Mouse (Mus musculus): Measurements from ENCODE around the gene Heatr5b. TPM values are rescaled to one million over a fixed set of nuclear protein-coding genes. Genes with fewer than 3 reads are reported as not detected.
A peak's percentile ranks its signal among the peaks of the same experiment; 100 is the strongest.

The Heatr5b gene
- polyA plus RNA-seq, 1 experiment from 2014 or later = 20.5 TPM

DNA sequence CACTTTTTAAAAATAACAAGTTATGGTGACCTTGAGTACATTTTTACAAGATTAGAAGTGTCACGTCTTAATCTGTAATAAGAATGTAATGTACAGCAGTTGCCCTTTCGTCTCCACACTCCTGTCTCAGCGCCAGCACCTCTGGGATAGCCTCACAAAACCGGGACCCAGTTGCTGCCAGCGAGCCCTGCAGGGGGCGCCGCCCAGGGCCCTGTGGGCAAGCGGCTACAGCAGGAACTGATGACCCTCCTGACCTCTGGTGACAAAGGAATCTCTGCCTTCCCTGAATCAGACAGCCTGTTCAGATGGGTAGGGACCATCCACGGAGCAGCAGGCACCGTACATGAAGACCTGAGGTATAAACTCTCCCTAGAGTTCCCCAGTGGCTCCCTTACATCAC is 83.1 kb downstream of the Heatr5b start:
- Histone ChIP-seq H3K9me3 (replicated peaks; ENCODE audit: control insufficient read depth, low read length, poor library complexity, severe bottlenecking) (no peaks in the 10 kb centered on the region), H3K27me3 (ENCODE audit: control insufficient read depth, insufficient read depth, low read depth, low read length) (no peaks in the 10 kb centered on the region), H3K4me2 (ENCODE audit: low read length) (no peak overlapping the region), H3K36me3 (ENCODE audit: control insufficient read depth, insufficient read depth, low read length) (peaks cover 10% of the 10 kb centered on the region), H3K4me1 (ENCODE audit: control insufficient read depth, insufficient read depth, low read length) (no peaks in the 10 kb centered on the region), H3K9ac (ENCODE audit: low read depth, low read length) (no peak overlapping the region), H3K4me3 (ENCODE audit: low read depth, low read length) (no peak overlapping the region), H3K27ac (ENCODE audit: low read length) (no peak overlapping the region)
- no peak for ATAC-seq
- WGBS = 46% methylated on average over 10 of the region's 10 CpGs

DNA sequence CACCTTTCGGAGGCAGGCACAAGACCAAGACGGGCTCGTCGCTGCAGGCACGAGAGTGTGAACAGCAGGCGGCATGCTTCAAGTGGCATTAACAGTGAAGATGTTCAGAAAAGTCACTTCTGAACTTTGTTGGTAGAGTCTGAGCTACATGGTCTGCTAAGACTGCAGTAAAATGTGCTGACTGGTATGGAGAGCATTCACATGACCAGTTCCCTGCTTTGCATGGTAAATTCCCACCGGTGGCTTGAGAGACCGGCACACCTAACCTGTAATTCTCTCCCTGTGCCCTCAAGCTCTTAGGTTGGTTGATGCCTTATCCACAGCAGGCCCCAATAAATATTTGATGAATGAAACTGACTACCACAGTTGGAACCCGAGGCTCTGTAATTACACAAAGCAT is 86.7 kb downstream of the Heatr5b start:
- Histone ChIP-seq H3K4me3 (ENCODE audit: low read depth, low read length) (no peak overlapping the region), H3K9me3 (replicated peaks; ENCODE audit: control insufficient read depth, low read length, poor library complexity, severe bottlenecking) (no peaks in the 10 kb centered on the region), H3K36me3 (ENCODE audit: control insufficient read depth, insufficient read depth, low read length) (no peaks in the 10 kb centered on the region; the same call in 1 of the 2 replicates), H3K4me2 (ENCODE audit: low read length) (no peak overlapping the region), H3K9ac (ENCODE audit: low read depth, low read length) (no peak overlapping the region), H3K27ac (ENCODE audit: low read length) (no peak overlapping the region), H3K4me1 (ENCODE audit: control insufficient read depth, insufficient read depth, low read length) (no peaks in the 10 kb centered on the region), H3K27me3 (ENCODE audit: control insufficient read depth, insufficient read depth, low read depth, low read length) (no peaks in the 10 kb centered on the region)
- WGBS = 83% methylated on average over 9 of the region's 9 CpGs
- no peak for ATAC-seq

DNA sequence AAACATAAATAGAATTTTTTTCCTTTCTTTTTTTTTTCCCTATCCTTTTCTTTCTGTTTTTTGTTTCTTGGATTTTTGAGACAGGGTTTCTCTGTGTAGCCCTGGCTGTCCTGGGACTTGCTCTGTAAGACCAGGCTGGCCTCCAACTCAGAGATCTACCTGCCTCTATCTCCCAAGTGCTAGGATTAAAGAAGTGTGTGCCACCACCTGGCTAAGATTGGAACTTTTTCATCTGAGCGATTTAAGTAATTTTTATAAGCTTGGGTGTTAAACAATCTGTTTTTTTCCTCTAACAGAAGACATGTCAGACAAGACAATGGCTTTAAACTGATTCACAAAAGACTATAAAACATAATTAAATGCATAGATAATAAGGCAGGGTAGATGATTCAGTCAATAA is 96.7 kb downstream of the Heatr5b start:
- WGBS = 37% methylated on average over 1 of the region's 1 CpGs
- Histone ChIP-seq H3K4me1 (ENCODE audit: control insufficient read depth, insufficient read depth, low read length) (peaks cover 18% of the 10 kb centered on the region), H3K4me2 (ENCODE audit: low read length) (no peak overlapping the region), H3K9me3 (replicated peaks; ENCODE audit: control insufficient read depth, low read length, poor library complexity, severe bottlenecking) (no peaks in the 10 kb centered on the region), H3K36me3 (ENCODE audit: control insufficient read depth, insufficient read depth, low read length) (no peaks in the 10 kb centered on the region), H3K9ac (ENCODE audit: low read depth, low read length) (no peak overlapping the region), H3K4me3 (ENCODE audit: low read depth, low read length) (no peak overlapping the region), H3K27me3 (ENCODE audit: control insufficient read depth, insufficient read depth, low read depth, low read length) (no peaks in the 10 kb centered on the region), H3K27ac (ENCODE audit: low read length) (no peak overlapping the region)
- no peak for ATAC-seq

DNA sequence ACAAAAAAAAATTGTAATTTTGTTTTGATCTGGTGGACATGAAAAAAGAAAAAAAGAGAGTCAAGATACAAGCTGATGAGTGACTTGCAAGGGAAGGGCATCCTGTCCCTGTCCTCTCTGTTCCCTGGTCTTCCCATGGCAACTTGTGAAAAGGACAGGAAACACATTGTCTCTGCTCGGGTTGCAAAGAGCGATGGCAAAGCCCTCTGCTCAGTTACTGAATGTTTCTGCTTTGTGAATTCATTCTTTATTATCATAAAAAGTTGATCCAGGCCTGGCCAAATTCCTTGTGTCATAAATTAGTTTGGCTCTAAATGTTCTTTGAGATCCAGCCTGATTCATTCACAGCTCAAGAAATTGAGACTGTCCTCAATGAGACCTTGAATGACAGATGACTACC is 97.4 kb downstream of the Heatr5b start:
- Histone ChIP-seq H3K27ac (ENCODE audit: low read length) (no peak overlapping the region), H3K4me3 (ENCODE audit: low read depth, low read length) (no peak overlapping the region), H3K4me2 (ENCODE audit: low read length) (no peak overlapping the region), H3K4me1 (ENCODE audit: control insufficient read depth, insufficient read depth, low read length) (peaks cover 18% of the 10 kb centered on the region), H3K36me3 (ENCODE audit: control insufficient read depth, insufficient read depth, low read length) (no peaks in the 10 kb centered on the region), H3K9me3 (replicated peaks; ENCODE audit: control insufficient read depth, low read length, poor library complexity, severe bottlenecking) (no peaks in the 10 kb centered on the region), H3K27me3 (ENCODE audit: control insufficient read depth, insufficient read depth, low read depth, low read length) (no peaks in the 10 kb centered on the region), H3K9ac (ENCODE audit: low read depth, low read length) (no peak overlapping the region)
- WGBS = 35% methylated on average over 2 of the region's 2 CpGs
- ATAC-seq = no peak

DNA sequence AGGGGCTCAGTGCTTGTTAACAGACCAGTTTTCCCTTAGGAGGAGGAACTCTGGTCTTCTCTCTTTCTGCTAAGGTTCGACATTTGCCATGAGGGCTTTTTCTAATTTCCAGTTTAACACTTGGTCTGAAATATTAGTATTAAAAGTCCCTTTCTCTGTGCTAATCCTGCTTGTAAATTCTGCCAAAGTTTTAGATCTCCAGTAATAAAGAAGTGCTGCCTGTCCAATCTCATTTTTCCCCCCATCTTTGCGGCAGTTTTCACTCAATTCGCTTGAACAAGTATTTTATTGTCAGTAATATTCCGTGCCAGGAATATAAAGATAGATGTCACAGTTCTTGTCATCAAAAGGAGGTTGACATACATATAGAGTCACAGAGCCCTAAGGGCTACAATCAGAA is 98.1 kb downstream of the Heatr5b start, which contains the start of gene Strn:
Gene Strn, minus strand, starts transcription at position 101 of the 400 bp plus-strand sequence.
- WGBS = 38% methylated on average over 4 of the region's 4 CpGs
- ATAC-seq = no peak
- Histone ChIP-seq H3K27me3 (ENCODE audit: control insufficient read depth, insufficient read depth, low read depth, low read length) (no peaks in the 10 kb centered on the region), H3K4me1 (ENCODE audit: control insufficient read depth, insufficient read depth, low read length) (peaks cover 20% of the 10 kb centered on the region), H3K9ac (ENCODE audit: low read depth, low read length) (peak within 1 kb of the TSS; percentile 96), H3K36me3 (ENCODE audit: control insufficient read depth, insufficient read depth, low read length) (no peaks in the 10 kb centered on the region), H3K27ac (ENCODE audit: low read length) (peak within 1 kb of the TSS; percentile 85), H3K4me2 (ENCODE audit: low read length) (peak within 1 kb of the TSS; percentile 83), H3K4me3 (ENCODE audit: low read depth, low read length) (peak within 1 kb of the TSS; percentile 93), H3K9me3 (replicated peaks; ENCODE audit: control insufficient read depth, low read length, poor library complexity, severe bottlenecking) (no peaks in the 10 kb centered on the region)

DNA sequence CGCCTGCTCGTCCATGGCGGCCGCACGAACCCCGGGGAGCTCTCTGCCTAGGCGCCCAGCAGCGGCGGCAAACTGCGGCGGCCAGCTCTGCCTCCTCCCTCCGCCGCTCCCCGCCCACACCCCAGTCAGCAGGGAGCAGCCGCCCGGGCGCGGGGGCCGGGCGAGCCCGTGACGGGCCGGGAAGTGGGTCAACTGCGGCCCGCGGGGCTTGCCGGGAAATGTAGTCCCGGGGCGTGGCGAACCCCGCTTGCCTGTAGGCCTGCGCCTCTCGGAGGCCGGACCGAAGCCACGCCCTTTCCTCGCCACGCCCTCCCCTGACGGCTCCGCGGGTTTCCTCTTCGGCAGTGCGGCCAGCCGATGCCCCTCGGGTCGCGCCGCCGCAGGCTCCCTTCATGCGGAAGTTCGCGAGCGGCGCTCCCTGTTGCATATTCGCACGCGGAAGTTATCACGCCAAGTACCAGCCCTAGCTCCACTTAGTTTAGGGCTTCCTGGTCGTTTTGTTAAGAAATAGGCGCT is 98.6 kb downstream of the Heatr5b start:
- no peaks in the 10 kb centered on the region for H3K36me3 ChIP-seq (ENCODE audit: control insufficient read depth, insufficient read depth, low read length)
- ATAC-seq = peak; percentile 99
- peak overlapping the region; percentile 83 for H3K4me2 ChIP-seq (ENCODE audit: low read length)
- H3K9me3 ChIP-seq (replicated peaks; ENCODE audit: control insufficient read depth, low read length, poor library complexity, severe bottlenecking) = no peaks in the 10 kb centered on the region
- H3K27ac ChIP-seq (ENCODE audit: low read length) = peak overlapping the region; percentile 85
- H3K4me1 ChIP-seq (ENCODE audit: control insufficient read depth, insufficient read depth, low read length) = peaks cover 24% of the 10 kb centered on the region
- under 1% methylated on average over 42 of the region's 60 CpGs for WGBS
- peak overlapping the region; percentile 93 for H3K4me3 ChIP-seq (ENCODE audit: low read depth, low read length)
- no peaks in the 10 kb centered on the region for H3K27me3 ChIP-seq (ENCODE audit: control insufficient read depth, insufficient read depth, low read depth, low read length)
- H3K9ac ChIP-seq (ENCODE audit: low read depth, low read length) = peak overlapping the region; percentile 96

DNA sequence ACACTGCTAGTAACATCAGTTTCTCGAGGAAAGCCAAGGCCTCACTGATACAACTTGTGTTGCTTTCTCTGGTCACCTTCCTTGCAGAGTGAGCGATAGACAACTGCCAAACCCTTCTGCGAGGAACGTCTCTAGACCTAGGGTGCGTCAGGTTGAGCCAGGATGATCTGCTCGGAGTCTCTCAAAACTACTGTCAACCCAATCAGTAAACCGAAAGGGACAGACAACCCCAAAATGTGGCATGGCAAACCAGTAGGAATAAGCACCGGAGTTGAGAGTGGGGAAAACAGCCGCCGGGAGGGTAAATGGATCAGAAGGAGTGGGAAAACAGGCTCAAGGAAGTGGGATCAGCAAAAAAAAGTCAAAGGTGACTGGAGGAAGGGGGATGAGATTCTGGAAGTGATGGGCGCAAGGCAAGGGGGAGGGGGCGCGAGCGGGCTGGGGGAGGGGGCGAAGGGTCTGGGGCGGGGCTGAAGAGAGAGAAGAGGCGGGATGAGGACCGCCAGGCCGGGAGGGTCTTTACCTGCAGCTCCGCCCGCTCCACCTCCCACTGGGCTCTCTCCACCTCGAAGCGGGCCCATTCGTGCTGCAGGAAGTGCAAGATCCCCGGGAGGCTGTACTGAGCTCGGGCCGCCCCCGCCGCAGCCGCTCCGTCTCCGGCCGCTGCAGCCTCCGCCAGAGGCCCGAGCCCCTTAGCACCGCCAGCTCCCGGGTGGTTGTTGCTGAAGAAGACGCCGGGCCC is 99.3 kb downstream of the Heatr5b start:
- 2% methylated on average over 27 of the region's 39 CpGs for WGBS
- ATAC-seq = no peak; the same call in 1 of the 2 replicates
- H3K9me3 ChIP-seq (replicated peaks; ENCODE audit: control insufficient read depth, low read length, poor library complexity, severe bottlenecking) = no peaks in the 10 kb centered on the region
- H3K9ac ChIP-seq (ENCODE audit: low read depth, low read length) = peak overlapping the region; percentile 96
- no peaks in the 10 kb centered on the region for H3K27me3 ChIP-seq (ENCODE audit: control insufficient read depth, insufficient read depth, low read depth, low read length)
- H3K36me3 ChIP-seq (ENCODE audit: control insufficient read depth, insufficient read depth, low read length) = no peaks in the 10 kb centered on the region
- peaks cover 24% of the 10 kb centered on the region for H3K4me1 ChIP-seq (ENCODE audit: control insufficient read depth, insufficient read depth, low read length)
- H3K4me3 ChIP-seq (ENCODE audit: low read depth, low read length) = peak overlapping the region; percentile 93
- H3K4me2 ChIP-seq (ENCODE audit: low read length) = peak overlapping the region; percentile 83
- peak overlapping the region; percentile 85 for H3K27ac ChIP-seq (ENCODE audit: low read length)

DNA sequence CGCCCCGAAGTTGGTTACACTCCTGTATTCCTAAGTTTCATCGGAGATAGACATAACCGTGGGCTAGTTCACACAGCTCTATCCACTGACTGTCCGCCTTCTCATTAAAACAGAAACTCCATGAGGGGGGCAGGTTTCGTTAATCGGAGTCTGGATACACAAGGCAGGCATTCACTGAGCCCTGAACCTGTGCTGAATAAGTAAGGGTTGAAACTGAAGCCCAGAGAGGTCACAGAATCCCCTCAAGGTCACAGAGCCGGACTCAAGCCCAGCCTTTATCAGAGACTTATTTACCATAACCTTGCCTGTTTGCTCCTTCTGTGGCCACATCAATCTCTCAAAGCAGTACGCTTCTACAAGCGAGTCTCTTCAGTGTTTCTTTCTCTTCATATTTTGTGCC is 100.4 kb downstream of the Heatr5b start:
- Histone ChIP-seq H3K27ac (ENCODE audit: low read length) (no peak overlapping the region), H3K36me3 (ENCODE audit: control insufficient read depth, insufficient read depth, low read length) (no peaks in the 10 kb centered on the region), H3K4me1 (ENCODE audit: control insufficient read depth, insufficient read depth, low read length) (peaks cover 27% of the 10 kb centered on the region), H3K27me3 (ENCODE audit: control insufficient read depth, insufficient read depth, low read depth, low read length) (no peaks in the 10 kb centered on the region), H3K4me2 (ENCODE audit: low read length) (peak overlapping the region; percentile 83), H3K9ac (ENCODE audit: low read depth, low read length) (no peak overlapping the region), H3K9me3 (replicated peaks; ENCODE audit: control insufficient read depth, low read length, poor library complexity, severe bottlenecking) (no peaks in the 10 kb centered on the region), H3K4me3 (ENCODE audit: low read depth, low read length) (no peak overlapping the region)
- WGBS = 74% methylated on average over 10 of the region's 10 CpGs
- ATAC-seq = no peak

DNA sequence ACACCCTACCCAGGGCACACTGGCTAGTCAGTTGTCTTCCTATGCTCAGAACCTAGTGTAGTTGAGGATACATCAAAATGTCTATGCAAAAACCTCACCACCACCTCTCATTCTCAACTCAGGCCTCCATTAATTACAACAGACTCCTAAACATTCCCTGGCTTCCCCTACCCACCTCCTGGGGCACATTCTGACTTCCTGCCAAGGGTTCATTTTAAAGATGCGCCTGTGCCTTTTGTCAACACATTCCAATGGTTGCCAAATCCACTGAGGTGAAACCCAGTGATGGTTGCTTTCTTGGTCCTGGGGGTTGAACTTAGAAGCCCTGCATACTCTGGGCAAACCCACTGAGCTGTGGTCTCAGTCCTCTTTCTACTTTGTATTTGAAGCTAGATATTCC is 103.1 kb downstream of the Heatr5b start:
- Histone ChIP-seq H3K36me3 (ENCODE audit: control insufficient read depth, insufficient read depth, low read length) (no peaks in the 10 kb centered on the region), H3K27me3 (ENCODE audit: control insufficient read depth, insufficient read depth, low read depth, low read length) (no peaks in the 10 kb centered on the region), H3K4me3 (ENCODE audit: low read depth, low read length) (no peak overlapping the region), H3K9me3 (replicated peaks; ENCODE audit: control insufficient read depth, low read length, poor library complexity, severe bottlenecking) (no peaks in the 10 kb centered on the region), H3K27ac (ENCODE audit: low read length) (no peak overlapping the region), H3K4me1 (ENCODE audit: control insufficient read depth, insufficient read depth, low read length) (peaks cover 25% of the 10 kb centered on the region), H3K4me2 (ENCODE audit: low read length) (no peak overlapping the region), H3K9ac (ENCODE audit: low read depth, low read length) (no peak overlapping the region)
- no peak for ATAC-seq
- 63% methylated on average over 1 of the region's 1 CpGs for WGBS

All from midbrain, embryonic 16.5 days (tissue).